Mouse (Mus musculus): Measurements from ENCODE around the gene Abca14. TPM values are rescaled to one million over a fixed set of nuclear protein-coding genes. Genes with fewer than 3 reads are reported as not detected.

Abca14 gene
- polyA plus RNA-seq, 1 experiment from 2014 or later = not detected

Other genes starting within 250 kb of the Abca14 start
- 0.11 and 0.15 TPM in 2 replicates for gene Dnah3, start 108.7 kb upstream of the Abca14 start, polyA plus RNA-seq (2015; fragmentation: Nextera tagmentation; extraction: Ambion mirVana)
- 12.9 and 31.7 TPM in 2 replicates for gene Tmem159, start 101.6 kb upstream of the Abca14 start, polyA plus RNA-seq (2015; fragmentation: Nextera tagmentation; extraction: Ambion mirVana)
- not detected in 2 replicates for gene Zp2, start 58.7 kb upstream of the Abca14 start, polyA plus RNA-seq (2015; fragmentation: Nextera tagmentation; extraction: Ambion mirVana)
- gene Anks4b, start 30.1 kb upstream of the Abca14 start, polyA plus RNA-seq (2015; fragmentation: Nextera tagmentation; extraction: Ambion mirVana) = not detected in 2 replicates
- gene Crym, start 1.9 kb upstream of the Abca14 start, polyA plus RNA-seq (2015; fragmentation: Nextera tagmentation; extraction: Ambion mirVana) = 19.0 and 32.3 TPM in 2 replicates
- not detected in 2 replicates for gene Abca15, start 124.7 kb downstream of the Abca14 start, polyA plus RNA-seq (2015; fragmentation: Nextera tagmentation; extraction: Ambion mirVana)
- gene Abca16, start 205.7 kb downstream of the Abca14 start, polyA plus RNA-seq (2015; fragmentation: Nextera tagmentation; extraction: Ambion mirVana) = not detected in 2 replicates

Data from midbrain, embryonic 16.5 days (tissue).